Mouse (Mus musculus) bone marrow, adult 2 months (tissue): ENCODE results near the gene Mrpl4.

Experiments
- CTCF ChIP-seq: fragments of 200-500 bp; IDR thresholded peaks from 2 replicates; pipeline ENCODE4 v1.5.1; 2011; ENCODE audit warnings: low read length, control low read depth; ENCODE audit not compliant: control insufficient read depth, insufficient read depth
- POLR2A ChIP-seq: fragments of 200-500 bp; IDR thresholded peaks from 2 replicates; pipeline ENCODE4 v1.6.1; 2011; ENCODE audit warnings: low read depth, mild to moderate bottlenecking, control low read depth, low read length, borderline replicate concordance; ENCODE audit not compliant: control insufficient read depth

DNA sequence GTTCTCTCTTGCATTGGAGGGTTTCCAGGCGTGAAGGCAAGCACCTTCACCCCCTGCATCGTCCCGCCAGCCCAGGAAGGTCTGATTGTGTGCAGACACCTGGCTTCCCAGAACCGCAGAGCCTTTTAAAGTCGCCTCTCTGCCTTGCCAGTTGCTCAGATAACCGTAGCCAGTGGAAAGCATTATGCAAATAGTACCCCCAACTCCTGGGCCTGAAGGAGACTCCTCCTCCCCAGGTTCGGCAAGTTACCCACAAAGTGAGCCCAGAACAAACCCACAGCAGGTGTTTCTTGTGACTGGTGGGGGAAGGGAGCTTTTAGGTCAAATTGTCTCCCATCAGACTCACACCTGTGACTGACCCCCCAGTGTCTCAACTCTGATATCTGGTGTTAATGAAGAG is 14.6 kb upstream of the Mrpl4 start:
- TF ChIP-seq CTCF (no peak), POLR2A (no peak)
